Mouse (Mus musculus) limb, embryonic 10.5 days (tissue): Measurements from ENCODE around the gene Fmn2. TPM values are rescaled to one million over a fixed set of nuclear protein-coding genes. Genes with fewer than 3 reads are reported as not detected.

Experiments used
- DNase-seq: peaks from one replicate; pipeline ENCODE4 v3.0.0-alpha.2; 2017; ENCODE audit warnings: low spot score
- H3K27ac ChIP-seq: fragments of 300-500 bp; sonication (generic); 2 replicates; pipeline ENCODE4 v1.5.1; 2016; ENCODE audit warnings: mild to moderate bottlenecking
- H3K27me3 ChIP-seq: fragments of 300-500 bp; sonication (generic); 2 replicates; pipeline ENCODE4 v1.6.1; 2016; ENCODE audit warnings: low read depth, mild to moderate bottlenecking; ENCODE audit not compliant: poor library complexity, severe bottlenecking
- H3K36me3 ChIP-seq: fragments of 300-500 bp; sonication (generic); 2 replicates; pipeline ENCODE4 v1.6.1; 2016; ENCODE audit warnings: mild to moderate bottlenecking, moderate library complexity
- H3K4me1 ChIP-seq: fragments of 300-500 bp; sonication (generic); 2 replicates; pipeline ENCODE4 v1.6.1; 2016
- H3K4me3 ChIP-seq: fragments of 300-500 bp; sonication (generic); 2 replicates; pipeline ENCODE4 v1.5.1; 2016; ENCODE audit warnings: mild to moderate bottlenecking, moderate library complexity
- H3K9me3 ChIP-seq: fragments of 300-500 bp; sonication (generic); replicated peaks from 2 replicates; pipeline ENCODE4 v1.6.1; 2016; ENCODE audit warnings: mild to moderate bottlenecking
- whole genome bisulfite sequencing: fragments of 180-500 bp; shearing (Covaris S2); methylation state at CpG from one replicate; pipeline ENCODE4 v1.1.7; 2016; 5-methylcytosine and 5-hydroxymethylcytosine counted together
- polyA plus RNA-seq: library from polyadenylated mRNA; unstranded; fragments of >200 nt; fragmentation: Nextera tagmentation; extraction: Ambion mirVana; gene quantifications from 2 replicates; pipeline ENCODE4 v1.2.1, GENCODE M21; 2016

Gene Fmn2
- polyA plus RNA-seq, 1 experiment from 2014 or later = 1.2 TPM

DNA sequence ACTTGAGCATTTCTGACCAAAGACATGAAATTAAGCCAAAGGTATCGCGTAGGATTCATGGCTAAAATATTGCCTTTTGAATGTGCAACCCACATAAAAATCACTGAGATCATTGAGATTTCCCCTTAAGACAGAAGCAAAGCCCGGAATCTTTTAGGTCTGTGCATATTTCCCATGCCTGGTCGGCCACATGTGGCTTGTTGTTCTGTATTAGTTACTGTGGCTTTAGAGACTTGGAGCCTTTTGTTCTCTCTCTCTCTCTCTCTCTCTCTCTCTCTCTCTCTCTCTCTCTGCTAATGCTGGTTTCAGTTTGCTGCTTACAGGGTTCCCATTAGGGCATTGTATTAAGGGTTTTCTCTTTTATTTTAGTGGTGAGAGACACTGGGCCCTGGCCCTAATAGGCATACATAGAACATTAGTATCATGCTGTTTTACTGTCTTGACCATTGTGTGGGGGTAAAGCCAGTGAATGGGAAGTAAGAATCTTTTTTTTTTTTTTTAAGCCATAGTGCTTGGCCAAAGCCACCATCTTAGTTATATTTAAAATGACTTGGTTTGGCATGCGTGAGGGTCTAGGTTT is 141.9 kb downstream of the Fmn2 start:
- no peak for DNase-seq
- 93% methylated on average over 5 of the region's 5 CpGs for WGBS
- H3K4me3 ChIP-seq = no peak overlapping the region

DNA sequence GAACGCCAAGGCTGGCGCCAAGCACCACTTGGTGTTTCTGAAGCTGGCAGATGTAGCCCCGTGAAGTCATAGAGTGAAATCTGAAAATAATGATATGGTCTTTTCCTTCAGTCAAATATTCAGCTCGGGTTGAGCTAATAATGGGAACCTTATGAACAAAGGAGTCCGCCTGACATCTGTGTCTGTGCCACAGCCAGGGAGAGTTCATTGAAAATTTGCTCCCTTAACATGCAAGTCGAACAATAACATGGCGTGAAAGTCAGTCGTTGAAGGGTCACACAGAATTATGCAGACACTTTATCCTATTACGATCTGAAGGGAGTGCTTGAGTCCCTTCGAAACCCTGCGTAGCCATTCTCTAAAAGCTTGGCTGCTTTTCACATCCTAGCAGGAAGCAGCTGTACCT is 147.8 kb downstream of the Fmn2 start:
- Histone ChIP-seq H3K4me1 (peaks cover under 1% of the 10 kb centered on the region; the same call in 1 of the 2 replicates), H3K27me3 (no peaks in the 10 kb centered on the region), H3K9me3 (no peaks in the 10 kb centered on the region), H3K36me3 (no peaks in the 10 kb centered on the region), H3K27ac (no peak overlapping the region), H3K4me3 (no peak overlapping the region)
- no peak for DNase-seq
- 88% methylated on average over 11 of the region's 11 CpGs for WGBS

More for the DNA sequence above, 141.9 kb downstream of the Fmn2 start:
- no peaks in the 10 kb centered on the region for H3K9me3 ChIP-seq
- no peaks in the 10 kb centered on the region for H3K36me3 ChIP-seq
- H3K27me3 ChIP-seq = no peaks in the 10 kb centered on the region
- no peaks in the 10 kb centered on the region for H3K4me1 ChIP-seq
- H3K27ac ChIP-seq = no peak overlapping the region

DNA sequence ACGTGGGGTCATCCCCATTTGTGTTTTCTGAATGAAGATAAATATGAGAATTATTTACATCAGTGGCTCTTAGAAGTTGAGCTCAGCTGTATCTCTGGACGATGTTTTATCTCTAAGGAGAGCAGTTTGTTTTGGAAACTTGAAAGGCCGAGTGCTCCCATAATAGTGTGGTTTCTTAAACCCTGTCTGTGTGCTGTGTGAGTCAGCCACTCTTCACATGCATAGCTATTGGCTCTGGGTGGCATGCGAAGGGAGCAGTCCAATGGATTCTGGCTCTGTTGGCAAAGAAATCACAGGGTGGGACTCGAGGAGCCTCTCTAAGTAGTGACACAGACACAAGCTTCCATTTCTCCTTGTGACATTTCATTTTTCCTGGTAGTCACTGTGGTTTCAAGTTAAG is 152.9 kb downstream of the Fmn2 start:
- Histone ChIP-seq H3K4me1 (peaks cover 6% of the 10 kb centered on the region; the same call in 1 of the 2 replicates), H3K27me3 (no peaks in the 10 kb centered on the region), H3K36me3 (no peaks in the 10 kb centered on the region), H3K27ac (no peak overlapping the region), H3K4me3 (no peak overlapping the region), H3K9me3 (no peaks in the 10 kb centered on the region)
- 66% methylated on average over 5 of the region's 5 CpGs for WGBS
- DNase-seq = no peak

DNA sequence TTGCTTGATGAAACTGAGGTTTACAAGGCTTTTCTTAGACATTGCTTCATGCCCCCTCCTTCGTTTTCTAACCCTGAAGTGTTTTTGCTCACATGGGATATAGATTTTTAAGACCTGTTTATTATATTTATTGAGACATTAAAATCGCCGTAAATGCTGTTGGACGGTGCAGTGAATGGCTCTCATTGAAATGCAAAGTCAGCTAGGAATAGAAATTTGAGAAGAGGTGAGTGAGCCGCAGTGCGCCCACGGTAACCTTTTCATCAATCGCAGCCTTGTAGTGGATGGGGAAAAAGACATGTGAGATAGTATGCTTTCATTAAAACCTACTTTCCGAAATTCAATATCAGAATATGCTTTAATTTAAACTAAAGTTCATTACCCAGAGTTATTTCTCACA is 153.7 kb downstream of the Fmn2 start:
- no peaks in the 10 kb centered on the region for H3K27me3 ChIP-seq
- DNase-seq = no peak
- H3K36me3 ChIP-seq = no peaks in the 10 kb centered on the region
- no peak overlapping the region for H3K27ac ChIP-seq
- 82% methylated on average over 9 of the region's 9 CpGs for WGBS
- peaks cover 6% of the 10 kb centered on the region; the same call in 1 of the 2 replicates for H3K4me1 ChIP-seq
- no peaks in the 10 kb centered on the region for H3K9me3 ChIP-seq
- H3K4me3 ChIP-seq = no peak overlapping the region

DNA sequence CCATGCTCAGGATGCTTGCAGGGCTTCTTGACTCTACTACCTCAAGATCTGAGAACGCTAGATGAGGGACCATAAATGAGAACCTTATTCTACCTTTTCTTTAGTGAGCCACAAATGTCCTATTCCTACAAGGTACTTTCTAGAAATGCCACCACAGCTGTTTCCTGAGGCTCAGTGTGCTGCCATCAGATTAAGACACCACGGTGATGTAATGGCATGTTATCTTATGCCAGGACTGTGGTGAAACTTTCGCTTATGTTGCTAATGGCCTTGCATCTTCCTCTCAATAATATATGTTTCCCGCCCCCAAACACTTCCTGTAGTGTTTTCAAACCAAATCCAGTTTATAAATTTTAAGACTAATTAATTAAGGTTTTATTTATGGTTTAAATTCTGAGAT is 154.9 kb downstream of the Fmn2 start:
- H3K27me3 ChIP-seq = no peaks in the 10 kb centered on the region
- H3K9me3 ChIP-seq = no peaks in the 10 kb centered on the region
- H3K36me3 ChIP-seq = no peaks in the 10 kb centered on the region
- DNase-seq = no peak
- 91% methylated on average over 4 of the region's 4 CpGs for WGBS
- H3K4me3 ChIP-seq = no peak overlapping the region
- no peak overlapping the region for H3K27ac ChIP-seq
- H3K4me1 ChIP-seq = peaks cover 6% of the 10 kb centered on the region; the same call in 1 of the 2 replicates

DNA sequence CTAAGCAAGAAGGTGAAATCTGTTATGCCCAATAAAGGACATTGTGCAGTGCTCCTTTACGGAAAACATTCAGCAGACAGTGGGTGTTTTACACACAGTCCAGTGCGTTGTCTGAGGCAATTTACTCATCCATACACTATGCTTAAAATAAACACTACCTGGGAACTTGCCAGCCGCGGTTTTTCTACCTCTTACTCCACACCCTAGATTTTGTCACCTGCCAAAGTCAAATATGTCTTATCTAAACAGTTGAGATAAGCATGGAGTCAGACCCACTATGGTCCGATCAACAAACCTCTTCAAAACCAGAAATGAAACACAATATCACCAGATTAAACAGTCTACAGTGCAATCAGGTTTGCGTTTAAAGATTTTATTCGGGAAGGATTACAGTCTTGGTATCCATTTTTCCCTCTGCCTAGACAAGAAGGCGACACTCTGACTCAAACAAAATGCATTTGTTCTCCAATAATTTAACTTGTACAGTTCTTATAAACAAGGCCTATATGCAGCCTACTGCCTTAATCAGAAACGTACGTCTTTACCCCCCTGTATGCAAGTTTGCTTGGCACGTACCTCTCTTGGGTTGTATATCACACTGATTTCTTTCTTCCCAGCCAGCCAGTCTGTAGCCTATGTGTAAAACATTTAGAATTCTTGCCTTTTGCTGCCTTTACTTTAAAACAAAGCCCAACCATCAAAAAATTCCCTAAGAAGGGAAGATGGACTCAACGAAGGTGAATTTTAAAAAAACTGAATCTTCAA is 158.0 kb downstream of the Fmn2 start:
- Histone ChIP-seq H3K27ac (no peak overlapping the region), H3K27me3 (no peaks in the 10 kb centered on the region), H3K9me3 (no peaks in the 10 kb centered on the region), H3K4me1 (peaks cover 3% of the 10 kb centered on the region; the same call in 1 of the 2 replicates), H3K4me3 (no peak overlapping the region), H3K36me3 (no peaks in the 10 kb centered on the region)
- 88% methylated on average over 12 of the region's 12 CpGs for WGBS
- no peak for DNase-seq

DNA sequence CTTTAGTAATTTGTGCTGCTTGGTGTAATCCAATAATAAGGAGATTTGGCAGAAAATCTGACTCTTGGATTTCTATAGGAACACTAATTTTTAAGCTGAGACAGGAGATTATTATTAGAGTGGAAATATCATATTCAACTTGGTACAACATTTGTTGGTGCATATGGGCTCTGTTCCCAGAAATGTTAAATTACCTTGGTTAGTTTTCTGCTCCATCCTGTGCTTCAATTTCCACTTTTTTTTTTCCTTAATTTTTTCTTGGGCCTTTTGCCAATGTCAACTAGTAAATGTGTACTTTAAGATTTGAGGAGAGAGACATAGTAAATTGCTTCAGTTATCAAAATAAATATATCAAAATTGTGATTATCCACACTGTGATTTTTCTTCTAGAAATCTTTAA is 163.5 kb downstream of the Fmn2 start:
- DNase-seq = no peak
- Histone ChIP-seq H3K36me3 (no peaks in the 10 kb centered on the region), H3K27me3 (no peaks in the 10 kb centered on the region)

DNA sequence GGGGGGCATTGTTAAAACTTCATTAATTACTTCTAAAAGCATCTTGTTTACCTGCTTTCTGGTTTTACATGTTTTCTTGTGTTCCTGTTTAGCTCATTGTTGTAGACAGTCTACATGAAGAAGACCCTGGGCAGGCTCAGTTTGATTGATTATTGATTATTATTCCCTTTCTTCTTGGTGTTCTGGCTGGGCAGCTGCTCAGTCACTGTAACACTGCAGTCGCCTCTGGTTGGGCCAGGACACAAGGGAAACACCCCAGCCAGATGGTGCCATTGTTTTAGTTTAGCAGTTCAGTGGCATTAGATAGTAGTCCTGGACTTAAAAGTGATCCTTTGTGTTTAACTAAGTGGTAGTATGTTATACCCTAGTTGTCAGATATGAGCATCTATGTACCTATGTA is 167.5 kb downstream of the Fmn2 start:
- no peaks in the 10 kb centered on the region for H3K27me3 ChIP-seq
- no peaks in the 10 kb centered on the region for H3K4me1 ChIP-seq
- H3K27ac ChIP-seq = no peak overlapping the region
- no peak for DNase-seq
- no peaks in the 10 kb centered on the region for H3K9me3 ChIP-seq
- no peak overlapping the region for H3K4me3 ChIP-seq
- 66% methylated on average over 1 of the region's 1 CpGs for WGBS
- no peaks in the 10 kb centered on the region for H3K36me3 ChIP-seq

More for the DNA sequence above, 163.5 kb downstream of the Fmn2 start:
- Histone ChIP-seq H3K4me3 (no peak overlapping the region), H3K9me3 (no peaks in the 10 kb centered on the region), H3K27ac (no peak overlapping the region), H3K4me1 (no peaks in the 10 kb centered on the region)

DNA sequence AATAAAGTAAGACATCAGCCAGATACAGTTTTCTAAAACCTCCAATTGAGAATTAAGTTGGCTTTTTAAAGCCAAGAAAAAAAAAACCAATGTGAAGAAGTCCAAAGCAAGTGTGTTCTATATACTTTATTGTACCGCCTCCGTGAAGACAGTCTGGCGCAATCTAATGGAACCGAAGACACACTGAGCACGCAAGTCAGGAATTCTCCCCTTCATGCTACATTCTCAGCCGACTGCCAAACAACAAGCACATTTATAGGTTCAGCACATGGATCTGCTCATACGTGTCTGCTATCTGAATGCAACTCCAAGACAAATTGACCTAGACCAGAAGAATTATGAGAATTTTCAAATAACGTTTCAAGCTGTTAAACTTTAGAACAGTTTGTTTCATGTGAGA is 169.2 kb downstream of the Fmn2 start:
- Histone ChIP-seq H3K36me3 (no peaks in the 10 kb centered on the region), H3K27ac (no peak overlapping the region), H3K27me3 (no peaks in the 10 kb centered on the region), H3K4me3 (no peak overlapping the region), H3K9me3 (no peaks in the 10 kb centered on the region), H3K4me1 (no peaks in the 10 kb centered on the region)
- DNase-seq = no peak
- 93% methylated on average over 8 of the region's 8 CpGs for WGBS

DNA sequence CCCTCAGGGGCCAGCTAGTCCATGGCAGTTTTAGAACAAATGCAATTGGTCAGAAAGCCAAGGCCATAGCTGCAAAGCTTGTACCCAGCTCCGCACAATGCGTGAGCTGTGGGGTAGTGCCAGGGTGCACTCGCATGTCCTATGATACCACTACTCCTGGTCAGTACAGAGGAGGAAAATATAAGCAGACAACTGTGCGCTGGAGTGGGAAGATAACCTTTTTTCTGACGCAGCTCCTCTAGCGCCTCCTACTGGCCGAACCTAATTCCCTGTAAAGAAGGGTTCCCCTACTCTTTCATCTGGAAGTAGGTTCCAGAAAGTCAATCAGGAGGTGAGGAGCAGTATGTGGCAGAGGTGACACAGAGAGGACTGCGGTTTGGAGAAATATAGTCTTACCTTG is 173.0 kb downstream of the Fmn2 start:
- H3K4me1 ChIP-seq = no peaks in the 10 kb centered on the region
- no peak for DNase-seq
- no peak overlapping the region for H3K27ac ChIP-seq

DNA sequence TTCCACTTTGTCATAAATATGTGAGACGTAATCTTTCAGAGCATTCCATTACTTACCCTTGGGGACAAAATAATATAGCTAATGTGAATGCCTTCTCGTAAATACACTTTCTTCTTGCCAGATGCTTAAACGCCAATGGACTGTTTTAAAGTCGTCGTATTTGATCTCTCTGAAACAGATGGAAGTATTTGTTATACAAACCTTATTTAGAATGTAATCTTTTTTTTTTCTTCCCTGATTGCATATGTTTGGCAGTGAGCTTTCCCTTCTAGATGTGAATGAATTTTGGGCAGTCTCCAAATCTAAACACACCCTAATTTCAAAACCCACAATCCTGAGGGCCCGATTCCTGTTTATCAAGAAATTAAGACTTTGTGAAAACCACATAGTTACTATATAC is 173.7 kb downstream of the Fmn2 start:
- no peaks in the 10 kb centered on the region for H3K4me1 ChIP-seq
- H3K27ac ChIP-seq = no peak overlapping the region
- H3K4me3 ChIP-seq = no peak overlapping the region
- DNase-seq = no peak
- H3K9me3 ChIP-seq = no peaks in the 10 kb centered on the region
- H3K27me3 ChIP-seq = no peaks in the 10 kb centered on the region
- WGBS = 92% methylated on average over 6 of the region's 6 CpGs
- H3K36me3 ChIP-seq = no peaks in the 10 kb centered on the region

More for the DNA sequence above, 173.0 kb downstream of the Fmn2 start:
- Histone ChIP-seq H3K27me3 (no peaks in the 10 kb centered on the region), H3K4me3 (no peak overlapping the region), H3K9me3 (no peaks in the 10 kb centered on the region), H3K36me3 (no peaks in the 10 kb centered on the region)
- 57% methylated on average over 8 of the region's 8 CpGs for WGBS

DNA sequence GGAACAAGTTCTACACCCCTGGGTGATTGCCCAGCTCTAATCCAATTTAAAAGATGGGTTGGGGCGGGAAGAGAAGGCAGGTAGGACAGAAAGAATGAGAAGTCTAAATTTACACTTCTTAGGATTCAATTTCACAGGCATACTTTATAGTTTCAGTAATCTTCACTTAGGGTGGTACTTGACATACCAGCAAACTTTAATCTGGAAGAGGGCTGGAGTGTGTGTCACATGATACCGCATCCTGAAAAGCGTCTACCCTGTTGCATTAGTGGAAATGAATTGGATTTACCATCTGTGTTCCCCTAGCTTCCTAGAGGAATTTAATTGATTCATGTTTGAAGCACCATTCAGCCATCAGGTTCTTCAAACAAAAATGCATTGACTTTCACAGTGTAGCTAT is 174.6 kb downstream of the Fmn2 start:
- Histone ChIP-seq H3K36me3 (no peaks in the 10 kb centered on the region), H3K4me1 (no peaks in the 10 kb centered on the region), H3K9me3 (no peaks in the 10 kb centered on the region), H3K27ac (no peak overlapping the region), H3K27me3 (no peaks in the 10 kb centered on the region), H3K4me3 (no peak overlapping the region)
- WGBS = 88% methylated on average over 3 of the region's 3 CpGs
- no peak for DNase-seq

DNA sequence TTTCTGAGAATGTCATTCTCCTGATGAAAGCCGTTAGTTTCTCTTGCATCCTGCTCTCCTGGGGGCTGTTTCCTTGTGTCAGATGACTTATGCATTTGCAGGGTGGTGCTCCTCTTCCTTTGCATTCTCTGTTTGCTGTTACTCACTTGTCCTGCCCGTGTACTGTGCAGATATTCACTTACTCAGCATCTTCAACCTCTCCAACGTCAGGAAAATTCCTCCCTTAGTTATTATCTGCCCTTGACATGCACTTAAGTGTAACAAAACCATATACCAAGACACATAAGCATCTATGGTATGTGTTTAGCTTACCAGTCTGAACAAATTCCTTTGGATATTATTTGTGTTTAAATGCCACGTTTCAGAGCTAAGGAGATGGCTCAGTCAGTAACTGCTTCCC is 175.6 kb downstream of the Fmn2 start:
- 72% methylated on average over 4 of the region's 4 CpGs for WGBS
- Histone ChIP-seq H3K27ac (no peak overlapping the region), H3K27me3 (no peaks in the 10 kb centered on the region), H3K4me1 (no peaks in the 10 kb centered on the region), H3K4me3 (no peak overlapping the region), H3K36me3 (no peaks in the 10 kb centered on the region), H3K9me3 (no peaks in the 10 kb centered on the region)
- no peak for DNase-seq
